Mouse (Mus musculus): Measurements from ENCODE around the gene Atp4b. TPM values are rescaled to one million over a fixed set of nuclear protein-coding genes. Genes with fewer than 3 reads are reported as not detected.

Gene Atp4b
- total RNA-seq (2021): not detected

DNA sequence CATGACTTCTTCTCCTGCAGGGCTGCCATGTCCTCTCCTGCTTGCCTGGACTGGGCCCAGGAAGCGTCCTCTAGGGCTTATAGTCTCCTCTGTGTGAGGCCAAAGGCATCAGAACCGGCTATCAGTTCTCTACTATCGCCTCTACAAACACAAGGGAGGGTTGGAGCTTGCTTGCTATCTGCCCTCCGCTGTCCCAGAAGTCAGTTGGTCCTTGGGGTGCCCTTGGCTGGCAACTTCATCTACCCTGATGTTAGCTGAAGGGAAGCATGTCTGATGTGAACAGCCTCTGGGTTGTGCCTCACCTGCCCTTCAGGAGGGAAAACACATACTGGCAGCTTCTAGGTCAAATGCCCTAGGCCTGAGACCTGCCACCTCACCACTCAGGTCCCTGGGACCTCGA, at the start of gene Atp4b:
Gene Atp4b (minus strand): TSS at position 101 of the 400 bp plus-strand sequence.
- DNase-seq (ENCODE audit: low spot score): no peak
- intact Hi-C loops (cut with DNase I): no loop called here

GRCm38 (mm10) chr8:13442152-13442551, 45.5 kb upstream of the Atp4b start:
- intact Hi-C loops (cut with DNase I): no loop called here
- DNase-seq (ENCODE audit: low spot score): no peak

- intact Hi-C loops (cut with DNase I): no loop called here
- DNase-seq (ENCODE audit: low spot score): no peak
Measured at GRCm38 (mm10) chr8:13437531-13437930, 40.9 kb upstream of the Atp4b start.

DNA sequence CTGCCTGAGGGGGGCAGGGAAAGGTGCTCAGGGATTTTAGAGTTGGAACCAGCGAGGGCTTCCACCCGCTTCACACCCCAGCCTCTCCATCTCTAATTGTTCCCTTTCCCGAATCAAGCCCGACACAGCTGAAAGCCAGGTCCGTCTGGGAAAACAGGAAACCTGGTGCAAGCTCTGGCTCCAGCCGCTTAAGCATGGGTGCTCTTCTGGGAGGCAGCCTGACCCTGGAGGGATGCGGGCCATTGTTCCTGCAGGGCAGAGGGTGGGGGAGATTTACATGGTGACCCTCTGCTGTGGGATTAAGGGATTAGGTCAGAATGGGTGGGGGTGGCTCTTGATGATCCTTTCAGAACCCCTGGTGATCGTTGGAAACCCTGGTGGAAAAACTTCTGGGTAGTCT, 39.4 kb upstream of the Atp4b start:
- intact Hi-C loops (cut with DNase I): no loop called here
- DNase-seq (ENCODE audit: low spot score): no peak

DNA sequence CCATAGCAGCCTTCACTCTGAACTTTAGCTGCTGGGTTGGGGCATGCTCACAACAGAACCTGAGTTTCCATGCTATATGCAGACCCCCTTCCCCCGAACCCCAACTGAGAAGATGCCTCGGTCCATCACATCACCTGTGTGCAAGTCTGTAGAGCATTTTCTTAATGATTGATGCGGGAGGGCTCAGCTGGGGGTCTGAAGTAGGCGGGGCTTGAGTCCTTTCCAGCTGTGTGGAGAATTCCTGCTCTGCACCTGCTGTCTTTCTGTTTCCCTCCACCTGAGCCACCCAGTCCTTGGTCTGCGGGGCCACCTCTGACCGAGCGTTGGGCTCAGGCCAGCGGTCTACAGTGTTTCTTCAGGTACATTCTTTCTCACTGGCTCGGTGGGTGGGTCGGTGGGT, 38.3 kb upstream of the Atp4b start, which contains the start of gene Tmem255b:
Gene Tmem255b (plus strand): TSS at position 301 of the 400 bp plus-strand sequence.
- intact Hi-C loops (cut with DNase I): no loop called here
- no peak for DNase-seq (ENCODE audit: low spot score)

GRCm38 (mm10) chr8:13433130-13433529, 36.5 kb upstream of the Atp4b start:
- intact Hi-C loops (cut with DNase I): no loop called here
- no peak for DNase-seq (ENCODE audit: low spot score)

DNA sequence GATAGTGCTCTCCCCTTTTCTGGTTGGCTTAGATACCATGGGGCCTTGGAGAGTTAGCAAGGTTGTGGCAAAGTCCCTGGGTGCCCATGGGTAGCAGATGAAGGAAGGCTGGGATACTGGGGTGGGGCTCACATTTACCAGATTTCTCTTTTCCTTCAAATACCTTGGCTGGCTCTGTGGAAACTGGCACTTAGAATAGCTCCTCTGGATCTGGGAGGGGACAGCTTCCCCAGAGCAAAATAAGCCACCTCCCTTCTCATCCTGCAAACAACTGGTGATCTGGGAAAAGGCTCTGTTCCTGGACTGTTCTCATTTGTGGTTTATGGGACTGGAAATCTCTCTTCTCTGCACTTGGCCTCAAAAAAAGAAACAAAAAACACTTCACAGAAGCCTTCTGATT, 34.2 kb upstream of the Atp4b start:
- intact Hi-C loops (cut with DNase I): no loop called here
- DNase-seq (ENCODE audit: low spot score): no peak

DNA sequence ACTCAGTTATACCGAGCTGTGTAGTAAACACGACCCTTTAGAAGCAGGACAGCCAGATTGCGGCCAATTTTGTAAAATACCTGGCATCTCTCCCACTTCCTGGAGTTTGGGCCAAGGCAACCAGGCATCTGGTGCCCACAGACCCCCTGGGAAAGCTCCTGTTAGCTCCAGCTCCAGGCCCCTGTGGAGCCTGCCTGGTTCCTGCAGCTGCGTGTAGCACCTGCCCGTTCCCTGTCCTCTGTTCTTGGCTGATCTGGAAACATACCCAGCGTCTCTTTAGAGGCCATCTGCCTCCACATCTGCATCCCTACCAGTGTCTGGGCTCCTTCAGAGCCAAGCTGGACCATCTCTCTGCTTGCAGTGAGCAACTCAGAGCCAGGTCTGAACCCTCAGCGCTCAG, 33.8 kb upstream of the Atp4b start:
- DNase-seq (ENCODE audit: low spot score): no peak
- intact Hi-C loops (cut with DNase I): no loop called here

DNA sequence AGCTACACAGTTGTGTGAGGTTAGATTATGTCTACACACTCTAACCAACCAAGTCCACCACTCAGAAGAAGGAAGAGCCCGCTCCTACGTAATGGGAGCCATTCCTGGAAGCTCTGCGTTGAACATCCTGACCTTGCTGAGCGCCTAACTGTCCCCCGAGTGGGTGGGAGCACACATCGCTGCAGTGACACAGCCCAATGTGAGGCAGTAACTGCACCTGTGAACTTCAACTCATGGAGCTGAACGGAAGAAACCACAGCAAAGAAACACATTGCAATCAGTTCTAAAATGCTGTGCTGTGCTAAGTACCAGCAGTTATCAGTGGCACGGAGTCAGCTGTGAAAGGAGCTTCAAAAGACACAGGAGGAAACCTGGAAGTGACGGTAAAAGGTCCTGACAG, 31.5 kb upstream of the Atp4b start:
- no peak for DNase-seq (ENCODE audit: low spot score)
- intact Hi-C loops (cut with DNase I): no loop called here

- intact Hi-C loops (cut with DNase I): no loop called here
- no peak for DNase-seq (ENCODE audit: low spot score)
Measured at GRCm38 (mm10) chr8:13427351-13427750, 30.7 kb upstream of the Atp4b start.

- intact Hi-C loops (cut with DNase I): no loop called here
- DNase-seq (ENCODE audit: low spot score): no peak
Measured at GRCm38 (mm10) chr8:13420970-13421369, 24.3 kb upstream of the Atp4b start.

DNA sequence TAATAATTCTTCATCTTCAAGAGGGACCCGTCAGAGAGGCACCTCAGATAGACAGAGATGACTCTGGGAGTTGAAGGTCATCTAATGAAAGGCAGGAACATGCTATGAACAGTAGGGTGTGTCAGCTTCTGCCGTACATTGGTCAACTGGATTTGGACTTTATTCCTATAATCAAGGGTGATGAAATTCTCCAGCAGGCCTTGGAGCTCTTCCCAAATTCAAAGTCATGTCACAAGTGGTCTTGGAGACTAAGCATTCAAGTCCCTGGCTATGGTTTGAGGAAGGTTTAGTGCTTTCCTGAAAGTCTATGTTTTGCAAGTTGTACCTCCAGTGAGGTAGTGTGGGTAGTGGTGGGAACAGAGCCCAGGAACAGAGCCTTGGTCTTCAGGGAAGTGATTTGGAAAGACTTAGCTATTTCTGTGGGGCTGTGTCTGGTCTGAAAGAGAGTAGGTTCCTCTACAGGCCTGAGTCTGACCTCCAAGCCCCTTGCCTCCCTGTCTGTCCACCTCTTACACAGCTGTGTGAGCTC, 22.6 kb upstream of the Atp4b start:
- no peak for DNase-seq (ENCODE audit: low spot score)
- intact Hi-C loops (cut with DNase I): no loop called here

DNA sequence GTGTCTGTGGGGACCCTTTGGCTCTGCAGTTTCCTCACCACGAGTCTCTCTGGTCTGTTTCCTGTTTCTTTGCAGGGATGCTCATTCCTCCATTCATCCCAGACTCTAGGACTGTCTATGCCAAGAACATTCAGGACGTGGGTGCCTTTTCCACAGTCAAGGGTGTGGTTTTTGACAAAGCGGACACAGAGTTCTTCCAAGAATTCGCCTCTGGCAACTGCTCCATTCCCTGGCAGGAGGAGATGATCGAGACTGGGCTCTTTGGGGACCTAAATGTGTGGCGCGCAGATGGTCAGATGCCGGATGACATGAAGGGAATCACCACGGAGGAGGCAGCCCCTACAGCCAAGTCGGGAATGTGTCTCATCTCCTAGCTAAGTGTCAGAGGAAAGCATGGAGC, 19.3 kb upstream of the Atp4b start:
- peak; percentile 31 for DNase-seq (ENCODE audit: low spot score)
- intact Hi-C loops (cut with DNase I): no loop called here

DNA sequence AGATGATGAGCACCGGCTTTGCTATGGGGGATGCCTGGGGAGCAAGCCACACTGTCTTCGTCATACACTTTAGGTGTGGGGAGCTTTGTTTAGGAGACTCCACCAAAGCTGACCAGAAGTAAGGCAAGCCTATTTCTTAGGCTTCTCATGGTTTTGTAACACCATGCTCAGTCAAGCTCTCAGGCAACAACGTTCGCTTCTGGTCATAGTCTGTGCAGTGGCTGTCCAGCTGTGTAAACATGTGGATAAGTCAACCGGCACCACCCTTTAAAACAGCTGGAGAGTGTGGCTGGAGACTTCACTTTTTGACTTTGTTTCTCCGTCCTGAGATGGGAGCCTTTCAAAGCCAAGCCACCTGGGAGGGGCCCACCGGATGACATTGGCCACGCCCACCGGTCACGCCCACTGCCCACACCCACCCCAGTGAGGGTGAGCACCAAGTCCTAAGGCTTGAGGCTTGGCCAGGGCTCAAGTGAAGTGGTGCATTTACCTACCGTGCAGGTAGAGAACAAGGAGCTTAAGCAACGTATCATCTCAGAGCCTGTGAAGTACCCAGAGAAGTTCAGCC, 17.3 kb upstream of the Atp4b start:
- no peak for DNase-seq (ENCODE audit: low spot score)
- intact Hi-C loops (cut with DNase I): loop anchor here (2.0 to 5.0 kb wide), 3 partner anchors 135 to 339 kb away; no protein-coding TSS in a partner anchor

DNA sequence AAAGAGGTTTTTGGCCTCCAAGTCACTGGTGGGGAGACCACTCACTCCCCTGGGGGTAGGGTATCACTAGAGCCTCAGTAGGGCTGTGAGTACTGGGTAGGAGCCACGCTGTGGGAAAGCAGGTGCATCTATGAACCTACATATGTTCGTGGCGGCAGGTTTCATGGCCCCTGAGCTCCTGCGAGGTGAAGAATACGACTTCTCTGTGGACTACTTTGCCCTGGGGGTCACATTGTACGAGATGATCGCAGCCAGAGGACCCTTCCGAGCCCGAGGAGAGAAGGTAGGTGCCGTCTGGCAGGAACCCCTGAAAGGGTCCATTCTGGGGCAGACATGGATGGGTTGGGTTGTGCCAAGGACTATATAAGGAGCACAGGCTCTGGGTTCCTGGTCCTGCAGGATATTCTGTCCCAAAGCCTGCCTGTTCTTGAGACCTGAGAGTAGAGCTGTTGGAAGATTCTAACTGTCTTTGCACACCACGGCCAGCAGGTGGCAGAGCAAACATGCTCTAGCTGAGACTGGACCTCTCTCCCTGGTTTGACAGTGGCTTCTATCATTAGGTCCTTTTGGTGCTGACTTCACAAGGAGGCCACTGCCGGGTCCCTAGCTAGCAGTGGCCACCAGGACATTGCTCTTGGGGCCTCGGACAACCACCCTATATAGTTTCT, 16.4 kb upstream of the Atp4b start:
- no peak for DNase-seq (ENCODE audit: low spot score)

DNA sequence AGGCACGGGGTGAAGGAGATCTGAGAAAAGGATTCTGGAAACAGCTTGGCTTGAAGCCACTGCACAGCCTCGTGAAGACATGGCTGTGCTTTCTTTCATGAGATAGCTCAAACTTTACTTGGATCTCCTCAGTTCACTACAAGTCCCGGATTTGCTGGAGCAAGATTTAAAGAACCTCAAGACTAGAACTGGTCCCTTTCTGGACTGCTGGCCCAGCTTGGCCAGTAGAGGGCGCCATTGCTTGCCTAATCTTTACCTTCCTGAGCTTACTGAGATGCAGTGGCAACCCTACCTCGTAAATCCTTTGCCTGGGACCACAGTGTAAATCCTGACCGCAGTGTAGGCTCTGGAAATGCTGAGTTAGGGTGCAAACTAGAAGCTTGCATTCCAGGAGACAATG, 15.0 kb upstream of the Atp4b start:
- intact Hi-C loops (cut with DNase I): loop anchor here (1.0 to 5.0 kb wide), 2 partner anchors 51 to 316 kb away; no protein-coding TSS in a partner anchor
- no peak for DNase-seq (ENCODE audit: low spot score)

More for the DNA sequence above, 16.4 kb upstream of the Atp4b start:
- intact Hi-C loops (cut with DNase I): loop anchor here (2.0 to 5.0 kb wide), 3 partner anchors 136 to 340 kb away; no protein-coding TSS in a partner anchor

DNA sequence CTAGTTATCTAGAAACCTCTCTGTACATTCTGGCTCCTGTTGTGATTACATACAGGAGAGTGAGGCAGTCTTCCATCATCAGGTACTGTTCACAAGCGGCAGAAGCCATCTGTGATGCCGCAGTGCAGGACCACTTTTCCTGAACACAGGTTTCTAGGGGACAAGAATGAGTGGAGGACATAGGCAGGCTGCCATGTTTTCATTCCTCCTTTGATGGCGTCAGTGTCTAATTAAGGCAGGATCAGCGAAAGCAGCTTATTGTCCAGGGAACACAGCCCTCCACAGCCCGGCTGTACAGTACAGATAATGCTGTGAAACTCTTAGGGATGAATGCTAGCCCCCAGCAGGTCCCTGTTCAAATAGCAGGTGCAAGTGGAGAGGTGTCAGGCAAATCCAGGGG, 9.4 kb upstream of the Atp4b start:
- intact Hi-C loops (cut with DNase I): no loop called here
- DNase-seq (ENCODE audit: low spot score): no peak

- intact Hi-C loops (cut with DNase I): no loop called here
- DNase-seq (ENCODE audit: low spot score): no peak
Measured at GRCm38 (mm10) chr8:13404666-13405131, 8.1 kb upstream of the Atp4b start, which contains the start of gene Grk1. Gene Grk1 (plus strand): TSS chr8:13405081.

DNA sequence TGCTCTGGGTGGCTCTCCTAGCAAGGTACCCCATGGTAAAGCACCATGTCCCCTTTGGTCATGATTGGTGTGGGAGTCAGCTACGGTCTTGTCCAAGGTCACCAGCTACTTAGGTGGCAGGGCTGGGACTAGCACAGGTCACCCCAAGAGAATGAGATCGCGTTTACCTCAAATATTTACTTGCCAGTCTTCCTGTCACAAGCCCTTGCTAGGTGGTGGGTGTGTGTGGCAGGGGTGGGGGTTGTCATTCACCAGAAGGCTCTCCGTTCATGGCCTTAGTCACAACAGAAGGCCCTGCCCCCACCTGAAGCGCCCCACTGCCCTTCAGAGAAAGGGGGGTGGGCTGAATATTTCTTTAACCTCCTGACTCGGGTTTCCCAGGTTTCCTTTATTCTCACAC, 6.9 kb upstream of the Atp4b start:
- intact Hi-C loops (cut with DNase I): no loop called here
- no peak for DNase-seq (ENCODE audit: low spot score)

- intact Hi-C loops (cut with DNase I): no loop called here
- no peak for DNase-seq (ENCODE audit: low spot score)
Measured at GRCm38 (mm10) chr8:13393869-13394268, 2.8 kb downstream of the Atp4b start.

DNA sequence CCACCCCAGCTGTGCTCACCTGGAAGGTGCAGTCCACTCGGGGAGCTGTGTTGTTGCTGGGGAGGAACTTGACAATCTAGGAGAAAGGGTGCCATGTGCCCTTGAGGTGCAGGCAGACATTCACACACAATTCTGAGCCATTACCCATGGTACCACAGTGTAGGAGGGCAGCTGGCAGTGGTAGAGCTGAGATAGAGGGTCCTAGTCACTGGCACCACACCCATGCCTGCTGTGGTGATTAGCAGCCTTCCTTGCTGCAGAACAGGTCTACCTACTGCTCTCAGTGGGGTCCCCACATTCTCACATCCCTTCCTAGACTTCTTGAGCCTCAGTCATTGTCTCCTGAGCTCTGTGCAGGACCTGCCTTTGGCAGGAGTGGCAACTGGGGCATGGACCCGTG, 7.9 kb downstream of the Atp4b start:
- no peak for DNase-seq (ENCODE audit: low spot score)

More for the DNA sequence above, 7.9 kb downstream of the Atp4b start:
- intact Hi-C loops (cut with DNase I): no loop called here

Data from heart, postnatal 25 days (tissue).